Mouse (Mus musculus) macrophage (primary cell): Measurements from ENCODE around the gene Nfatc2. TPM values are rescaled to one million over a fixed set of nuclear protein-coding genes. Genes with fewer than 3 reads are reported as not detected.

Experiments used
- H3K27ac ChIP-seq: fragments of 350-480 bp; formaldehyde crosslinking; 2 replicates; pipeline ENCODE4 v1.9.0; 2021
- H3K36me3 ChIP-seq: fragments of 350-480 bp; formaldehyde crosslinking; 2 replicates; pipeline ENCODE4 v1.9.0; 2021; ENCODE audit errors: inconsistent target
- H3K4me3 ChIP-seq: fragments of 350-480 bp; formaldehyde crosslinking; 2 replicates; pipeline ENCODE4 v1.9.0; 2021; ENCODE audit errors: inconsistent target
- H3K79me2 ChIP-seq: fragments of 350-480 bp; formaldehyde crosslinking; 2 replicates; pipeline ENCODE4 v1.9.0; 2021; ENCODE audit errors: inconsistent target
- WGBS: methylation state at CpG from one replicate; pipeline ENCODE4 v1.1.7; 2026; ENCODE audit warnings: inconsistent platforms; ENCODE audit not compliant: missing documents; 5-methylcytosine and 5-hydroxymethylcytosine counted together
- polyA plus RNA-seq: library from polyadenylated mRNA; stranded (reverse); fragments of 250-400 nt; gene quantifications from 3 replicates; pipeline ENCODE4 v1.2.4, GENCODE M21; 2018; ENCODE audit warnings: inconsistent platforms

Nfatc2 gene
- polyA plus RNA-seq, 1 experiment from 2014 or later, result 26.6 TPM

- 93% methylated on average over 11 of the region's 11 CpGs for WGBS
- H3K36me3 ChIP-seq, result peaks cover 57% of the 10 kb centered on the region; the same call in 1 of the 2 replicates
- H3K79me2 ChIP-seq, result no peaks in the 10 kb centered on the region
- no peak overlapping the region for H3K27ac ChIP-seq
- H3K4me3 ChIP-seq, result no peak overlapping the region
Measured at GRCm38 (mm10) chr2:168488158-168488925, 113.1 kb downstream of the Nfatc2 start.

GRCm38 (mm10) chr2:168481121-168481520 is 120.3 kb downstream of the Nfatc2 start:
- H3K36me3 ChIP-seq, result peaks cover 63% of the 10 kb centered on the region
- H3K27ac ChIP-seq, result no peak overlapping the region
- no peak overlapping the region for H3K4me3 ChIP-seq
- 95% methylated on average over 14 of the region's 14 CpGs for WGBS
- H3K79me2 ChIP-seq, result no peaks in the 10 kb centered on the region

GRCm38 (mm10) chr2:168480692-168481091 is 120.8 kb downstream of the Nfatc2 start:
- Histone ChIP-seq H3K4me3 (no peak overlapping the region), H3K79me2 (no peaks in the 10 kb centered on the region), H3K27ac (no peak overlapping the region), H3K36me3 (peaks cover 59% of the 10 kb centered on the region)
- 95% methylated on average over 6 of the region's 6 CpGs for WGBS

- no peaks in the 10 kb centered on the region for H3K79me2 ChIP-seq
- H3K27ac ChIP-seq, result no peak overlapping the region
- 97% methylated on average over 15 of the region's 15 CpGs for WGBS
- H3K36me3 ChIP-seq, result peaks cover 53% of the 10 kb centered on the region
- no peak overlapping the region for H3K4me3 ChIP-seq
Measured at GRCm38 (mm10) chr2:168479930-168480329, 121.5 kb downstream of the Nfatc2 start.

- no peak overlapping the region for H3K27ac ChIP-seq
- WGBS, result 35% methylated on average over 7 of the region's 7 CpGs
- peaks cover 43% of the 10 kb centered on the region for H3K36me3 ChIP-seq
- H3K4me3 ChIP-seq, result no peak overlapping the region
- no peaks in the 10 kb centered on the region for H3K79me2 ChIP-seq
Measured at GRCm38 (mm10) chr2:168478431-168478830, 123.0 kb downstream of the Nfatc2 start.

GRCm38 (mm10) chr2:168473496-168473895 is 128.0 kb downstream of the Nfatc2 start:
- Histone ChIP-seq H3K27ac (no peak overlapping the region), H3K36me3 (peaks cover 11% of the 10 kb centered on the region; the same call in 1 of the 2 replicates), H3K4me3 (0 out of 2 replicates have a peak overlapping the region, but pooled peaks have one; percentile 45), H3K79me2 (no peaks in the 10 kb centered on the region)
- 30% methylated on average over 9 of the region's 9 CpGs for WGBS

- 6% methylated on average over 14 of the region's 16 CpGs for WGBS
- Histone ChIP-seq H3K36me3 (0 out of 2 replicates have a peak, but pooled peaks cover 6% of the 10 kb centered on the region), H3K4me3 (peak overlapping the region; percentile 45), H3K79me2 (no peaks in the 10 kb centered on the region), H3K27ac (no peak overlapping the region)
Measured at GRCm38 (mm10) chr2:168472899-168473298, 128.6 kb downstream of the Nfatc2 start.

- H3K36me3 ChIP-seq, result no peaks in the 10 kb centered on the region
- H3K79me2 ChIP-seq, result no peaks in the 10 kb centered on the region
- no peak overlapping the region for H3K4me3 ChIP-seq
- 20% methylated on average over 4 of the region's 4 CpGs for WGBS
- H3K27ac ChIP-seq, result no peak overlapping the region
Measured at GRCm38 (mm10) chr2:168469032-168469431, 132.4 kb downstream of the Nfatc2 start.

GRCm38 (mm10) chr2:168467166-168467565 is 134.3 kb downstream of the Nfatc2 start:
- no peaks in the 10 kb centered on the region for H3K79me2 ChIP-seq
- no peaks in the 10 kb centered on the region for H3K36me3 ChIP-seq
- 93% methylated on average over 5 of the region's 5 CpGs for WGBS
- no peak overlapping the region for H3K27ac ChIP-seq
- no peak overlapping the region for H3K4me3 ChIP-seq

GRCm38 (mm10) chr2:168466066-168466465 is 135.4 kb downstream of the Nfatc2 start:
- no peaks in the 10 kb centered on the region for H3K36me3 ChIP-seq
- no peaks in the 10 kb centered on the region for H3K79me2 ChIP-seq
- no peak overlapping the region for H3K4me3 ChIP-seq
- H3K27ac ChIP-seq, result no peak overlapping the region
- WGBS, result 70% methylated on average over 9 of the region's 9 CpGs

GRCm38 (mm10) chr2:168465646-168466045 is 135.8 kb downstream of the Nfatc2 start:
- Histone ChIP-seq H3K36me3 (no peaks in the 10 kb centered on the region), H3K4me3 (no peak overlapping the region), H3K27ac (no peak overlapping the region), H3K79me2 (no peaks in the 10 kb centered on the region)
- 68% methylated on average over 5 of the region's 5 CpGs for WGBS

GRCm38 (mm10) chr2:168461865-168462264 is 139.6 kb downstream of the Nfatc2 start:
- H3K36me3 ChIP-seq, result no peaks in the 10 kb centered on the region
- H3K79me2 ChIP-seq, result no peaks in the 10 kb centered on the region
- no peak overlapping the region for H3K27ac ChIP-seq
- H3K4me3 ChIP-seq, result no peak overlapping the region
- 83% methylated on average over 9 of the region's 9 CpGs for WGBS

GRCm38 (mm10) chr2:168459627-168460026 is 141.8 kb downstream of the Nfatc2 start:
- 81% methylated on average over 5 of the region's 5 CpGs for whole genome bisulfite sequencing

GRCm38 (mm10) chr2:168458583-168458982 is 142.9 kb downstream of the Nfatc2 start:
- WGBS, result 97% methylated on average over 9 of the region's 9 CpGs

More at GRCm38 (mm10) chr2:168459627-168460026, 141.8 kb downstream of the Nfatc2 start:
- no peak overlapping the region for H3K4me3 ChIP-seq
- no peaks in the 10 kb centered on the region for H3K79me2 ChIP-seq
- H3K36me3 ChIP-seq, result no peaks in the 10 kb centered on the region
- H3K27ac ChIP-seq, result no peak overlapping the region

More at GRCm38 (mm10) chr2:168458583-168458982, 142.9 kb downstream of the Nfatc2 start:
- no peaks in the 10 kb centered on the region for H3K36me3 ChIP-seq
- H3K27ac ChIP-seq, result no peak overlapping the region
- no peak overlapping the region for H3K4me3 ChIP-seq
- no peaks in the 10 kb centered on the region for H3K79me2 ChIP-seq
